Comparison of ENCODE assay signal across 25 mouse cellular contexts in genomic region chr9:42192967-42193733, GRCm38 (mm10).
"Had no signal": no experiment of that assay in that cellular context is flagged by ENCODE, and none has a peak within 500 bp of the region (broad histone marks: within the 10 kb centered on the region; RNA-seq: fewer than 3 reads in every experiment).

No protein-coding gene starts in this region.

- H3K4me2 ChIP-seq: heart, embryonic 12.5 days; heart, embryonic 15.5 days; hindbrain, embryonic 12.5 days; hindbrain, embryonic 14.5 days; intestine, embryonic 15.5 days; limb, embryonic 12.5 days had no signal

- H3K36me3 ChIP-seq: heart, embryonic 10.5 days; heart, embryonic 12.5 days; heart, embryonic 15.5 days; hindbrain, embryonic 10.5 days; hindbrain, embryonic 12.5 days; intestine, embryonic 15.5 days; limb, embryonic 10.5 days; limb, embryonic 12.5 days had no signal

- H3K27ac ChIP-seq: gastrocnemius, adult 2 months; heart, embryonic 10.5 days; heart, embryonic 15.5 days; hindbrain, embryonic 10.5 days; hindbrain, embryonic 12.5 days; hindbrain, embryonic 14.5 days; intestine, embryonic 15.5 days; layer of hippocampus, adult 2 months; left cerebral cortex, adult 2 months; limb, embryonic 10.5 days; limb, embryonic 12.5 days had no signal

- ATAC-seq: forebrain, embryonic 16.5 days; hindbrain, embryonic 16.5 days; inflammation-experienced regulatory T-cells, adult 6 months; intestine, embryonic 15.5 days; intestine, postnatal 0 days had no signal

- H3K9me3 ChIP-seq: heart, embryonic 10.5 days; heart, embryonic 12.5 days; heart, embryonic 15.5 days; hindbrain, embryonic 12.5 days; intestine, embryonic 15.5 days; limb, embryonic 10.5 days; limb, embryonic 12.5 days had no signal

- H3K4me1 ChIP-seq: heart, embryonic 10.5 days; limb, embryonic 10.5 days; limb, embryonic 12.5 days had no signal

- DNase-seq: gastrocnemius, adult 2 months; gastrocnemius, postnatal 10 days; gastrocnemius, postnatal 25 days; heart, postnatal 14 days; heart, postnatal 4 days; kidney, adult 18-20 months; kidney, adult 8-10 months; kidney, postnatal 10 days; kidney, postnatal 25 days; kidney, postnatal 4 days had no signal

- H3K9ac ChIP-seq: heart, embryonic 12.5 days; heart, embryonic 15.5 days; hindbrain, embryonic 12.5 days; hindbrain, embryonic 14.5 days; intestine, embryonic 15.5 days; limb, embryonic 12.5 days had no signal

- H3K27me3 ChIP-seq: heart, embryonic 12.5 days; heart, embryonic 15.5 days; intestine, embryonic 15.5 days had no signal

- H3K4me3 ChIP-seq: gastrocnemius, adult 2 months; heart, embryonic 10.5 days; heart, embryonic 12.5 days; heart, embryonic 15.5 days; hindbrain, embryonic 10.5 days; hindbrain, embryonic 12.5 days; intestine, embryonic 15.5 days; layer of hippocampus, adult 2 months; left cerebral cortex, adult 2 months; limb, embryonic 10.5 days; limb, embryonic 12.5 days had no signal
